Mouse (Mus musculus): ENCODE measurements around the gene Esrrg. TPM values are rescaled to one million over a fixed set of nuclear protein-coding genes. Genes with fewer than 3 reads are reported as not detected.

The Esrrg gene
- total and polyA plus RNA-seq, 3 experiments = not detected

DNA sequence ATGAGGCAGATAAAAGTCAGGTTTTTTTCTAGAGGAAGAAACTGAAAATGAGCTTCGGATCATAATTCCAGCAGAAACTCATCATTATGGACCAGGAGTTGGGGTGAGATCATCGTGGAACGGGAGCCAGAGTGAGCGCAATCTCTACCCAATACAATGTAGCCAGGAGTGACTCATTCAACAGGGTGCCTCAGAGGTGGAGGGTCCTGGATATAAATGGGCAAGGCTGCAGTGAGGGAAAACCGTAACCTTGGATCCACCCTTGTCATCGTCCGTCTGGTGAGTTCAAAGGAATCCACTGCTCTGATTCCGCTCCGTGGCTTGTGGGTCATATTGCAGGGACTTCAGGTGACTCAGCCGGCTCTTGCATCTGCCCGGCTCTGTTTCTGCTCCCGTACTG is 131.9 kb downstream of the Esrrg start:
- DNase-seq (ENCODE audit: extremely low read depth) = no peak
- dilution Hi-C loops (cut with MboI; ENCODE audit: extremely low pct_ligation_motif_present, extremely low pct_unique_long_range_greater_than_20kb, low sequenced_read_pairs) = no loop called here
- Histone ChIP-seq H3K36me3 (replicated peaks in 1 of 2; ENCODE audit: control insufficient read depth in 1 of 2, insufficient read depth in 1 of 2, low read length in 1 of 2) (no peaks in the 10 kb centered on the region), H3K9me3 (replicated peaks; ENCODE audit: low read length) (peaks cover 71% of the 10 kb centered on the region), H3K4me2 (ENCODE audit: insufficient read depth, low read depth, poor library complexity, severe bottlenecking) (no peak overlapping the region), H3K4me3 (replicated peaks in 1 of 3; ENCODE audit: low read depth in 2 of 3, low read length in 2 of 3, poor library complexity in 1 of 3) (no peak overlapping the region), H3K9ac (ENCODE audit: insufficient read depth, low read depth) (no peak overlapping the region), H3K4me1 (ENCODE audit: control insufficient read depth in 1 of 2, insufficient read depth in 2 of 2) (no peaks in the 10 kb centered on the region), H3K27me3 (replicated peaks) (no peaks in the 10 kb centered on the region), H3K79me2 (replicated peaks; ENCODE audit: control insufficient read depth, extremely low read depth, insufficient read depth, poor library complexity, severe bottlenecking) (no peaks in the 10 kb centered on the region), H3K27ac (ENCODE audit: insufficient read depth, low read depth) (no peak overlapping the region)
- in situ Hi-C loops (cut with MboI; ENCODE audit: low pct_ligation_motif_present, low pct_unique_long_range_greater_than_20kb, low sequenced_read_pairs) = no loop called here
- TF ChIP-seq MAX (IDR thresholded peaks at IDR 0.05; ENCODE audit: low read length) (no peak), GABPA (IDR thresholded peaks at IDR 0.05; ENCODE audit: insufficient replicate concordance, low read depth, low read length) (no peak), RCOR1 (conservative IDR thresholded peaks at IDR 0.05; ENCODE audit: low read depth, low read length) (no peak), E2F4 (IDR thresholded peaks at IDR 0.05; ENCODE audit: insufficient replicate concordance, low read depth, low read length) (no peak), EP300 (IDR thresholded peaks at IDR 0.05; ENCODE audit: low read length) (no peak), CHD2 (IDR thresholded peaks at IDR 0.05; ENCODE audit: low read length) (no peak), TCF12 (IDR thresholded peaks at IDR 0.05; ENCODE audit: low read depth, low read length) (no peak), ZKSCAN1 (IDR thresholded peaks at IDR 0.05; ENCODE audit: borderline replicate concordance, low read depth, low read length) (no peak), MYC (IDR thresholded peaks at IDR 0.05; ENCODE audit: low read depth, low read length) (no peak), MXI1 (IDR thresholded peaks at IDR 0.05; ENCODE audit: low read depth, low read length) (no peak), ZNF384 (IDR thresholded peaks at IDR 0.05; ENCODE audit: low read depth, low read length) (no peak)

GRCm38 (mm10) chr1:187741306-187741705 is 132.7 kb downstream of the Esrrg start:
- Histone ChIP-seq H3K4me3 (replicated peaks in 1 of 3; ENCODE audit: low read depth in 2 of 3, low read length in 2 of 3, poor library complexity in 1 of 3) (no peak overlapping the region), H3K9me3 (replicated peaks; ENCODE audit: low read length) (peaks cover 68% of the 10 kb centered on the region), H3K27ac (ENCODE audit: insufficient read depth, low read depth) (no peak overlapping the region), H3K36me3 (replicated peaks in 1 of 2; ENCODE audit: control insufficient read depth in 1 of 2, insufficient read depth in 1 of 2, low read length in 1 of 2) (no peaks in the 10 kb centered on the region), H3K4me1 (ENCODE audit: control insufficient read depth in 1 of 2, insufficient read depth in 2 of 2) (no peaks in the 10 kb centered on the region), H3K9ac (ENCODE audit: insufficient read depth, low read depth) (no peak overlapping the region), H3K79me2 (replicated peaks; ENCODE audit: control insufficient read depth, extremely low read depth, insufficient read depth, poor library complexity, severe bottlenecking) (no peaks in the 10 kb centered on the region), H3K4me2 (ENCODE audit: insufficient read depth, low read depth, poor library complexity, severe bottlenecking) (no peak overlapping the region), H3K27me3 (replicated peaks) (no peaks in the 10 kb centered on the region)
- in situ Hi-C loops (cut with MboI; ENCODE audit: low pct_ligation_motif_present, low pct_unique_long_range_greater_than_20kb, low sequenced_read_pairs) (no loop called here), dilution Hi-C loops (cut with MboI; ENCODE audit: extremely low pct_ligation_motif_present, extremely low pct_unique_long_range_greater_than_20kb, low sequenced_read_pairs) (no loop called here)
- no peak for DNase-seq (ENCODE audit: extremely low read depth)
- TF ChIP-seq ZKSCAN1 (IDR thresholded peaks at IDR 0.05; ENCODE audit: borderline replicate concordance, low read depth, low read length) = no peak
- no peak for TF ChIP-seq EP300 (IDR thresholded peaks at IDR 0.05; ENCODE audit: low read length)
- no peak for TF ChIP-seq USF1 (IDR thresholded peaks at IDR 0.05; ENCODE audit: low read depth, low read length)
- no peak for TF ChIP-seq MAFK (IDR thresholded peaks at IDR 0.05; ENCODE audit: insufficient replicate concordance, low read length)
- no peak for TF ChIP-seq MAX (IDR thresholded peaks at IDR 0.05; ENCODE audit: low read length)

DNA sequence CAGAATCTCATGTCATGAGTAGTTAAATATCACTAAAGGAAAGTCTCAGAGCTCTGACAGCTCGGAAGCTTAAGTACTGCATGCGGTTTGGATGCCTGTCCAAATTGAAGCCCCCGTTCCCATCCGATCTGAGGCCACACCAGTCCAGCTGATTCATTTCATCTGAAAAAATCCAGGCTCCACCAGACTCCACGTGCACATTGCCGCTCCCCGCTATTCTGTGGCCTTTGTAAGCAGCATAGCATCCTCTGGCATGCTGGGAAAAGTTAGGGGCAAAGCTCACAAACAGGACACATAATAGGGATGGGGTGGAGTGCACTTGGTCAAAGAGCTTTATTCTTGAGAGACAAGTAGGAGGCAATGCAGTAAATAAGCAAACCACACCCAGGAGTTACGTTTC is 133.5 kb downstream of the Esrrg start:
- dilution Hi-C loops (cut with MboI; ENCODE audit: extremely low pct_ligation_motif_present, extremely low pct_unique_long_range_greater_than_20kb, low sequenced_read_pairs) = no loop called here

More for the DNA sequence above, 133.5 kb downstream of the Esrrg start:
- DNase-seq (ENCODE audit: extremely low read depth) = no peak
- Histone ChIP-seq H3K27ac (ENCODE audit: insufficient read depth, low read depth) (no peak overlapping the region), H3K36me3 (replicated peaks in 1 of 2; ENCODE audit: control insufficient read depth in 1 of 2, insufficient read depth in 1 of 2, low read length in 1 of 2) (no peaks in the 10 kb centered on the region), H3K9me3 (replicated peaks; ENCODE audit: low read length) (peaks cover 67% of the 10 kb centered on the region), H3K27me3 (replicated peaks) (no peaks in the 10 kb centered on the region), H3K4me2 (ENCODE audit: insufficient read depth, low read depth, poor library complexity, severe bottlenecking) (no peak overlapping the region), H3K4me1 (ENCODE audit: control insufficient read depth in 1 of 2, insufficient read depth in 2 of 2) (no peaks in the 10 kb centered on the region), H3K4me3 (replicated peaks in 1 of 3; ENCODE audit: low read depth in 2 of 3, low read length in 2 of 3, poor library complexity in 1 of 3) (no peak overlapping the region), H3K9ac (ENCODE audit: insufficient read depth, low read depth) (no peak overlapping the region), H3K79me2 (replicated peaks; ENCODE audit: control insufficient read depth, extremely low read depth, insufficient read depth, poor library complexity, severe bottlenecking) (no peaks in the 10 kb centered on the region)
- in situ Hi-C loops (cut with MboI; ENCODE audit: low pct_ligation_motif_present, low pct_unique_long_range_greater_than_20kb, low sequenced_read_pairs) = no loop called here
- no peak for TF ChIP-seq ZNF384 (IDR thresholded peaks at IDR 0.05; ENCODE audit: low read depth, low read length)
- TF ChIP-seq TCF12 (IDR thresholded peaks at IDR 0.05; ENCODE audit: low read depth, low read length) = no peak
- TF ChIP-seq ZC3H11A (IDR thresholded peaks at IDR 0.05; ENCODE audit: low read depth, low read length) = no peak
- no peak for TF ChIP-seq MEF2A (IDR thresholded peaks at IDR 0.05; ENCODE audit: borderline replicate concordance, low read depth, low read length)
